Mouse (Mus musculus): ENCODE measurements around the gene Kcnip1.

Gene Kcnip1

GRCm38 (mm10) chr11:33992938-33993337 is at the start of gene Kcnip1:
TSS of gene Kcnip1 (minus strand) at chr11:33993152.
- DNase-seq (ENCODE audit: low spot score) = no peak

GRCm38 (mm10) chr11:34040061-34040460 is 47.1 kb upstream of the Kcnip1 start:
- DNase-seq (ENCODE audit: low spot score) = no peak

- no peak for DNase-seq (ENCODE audit: low spot score)
Observed at GRCm38 (mm10) chr11:34035909-34036658, 43.1 kb upstream of the Kcnip1 start.

GRCm38 (mm10) chr11:34034794-34035193 is 41.8 kb upstream of the Kcnip1 start:
- no peak for DNase-seq (ENCODE audit: low spot score)

- no peak for DNase-seq (ENCODE audit: low spot score)
Observed at GRCm38 (mm10) chr11:34034008-34034505, 41.1 kb upstream of the Kcnip1 start.

GRCm38 (mm10) chr11:34031015-34031805 is 38.3 kb upstream of the Kcnip1 start:
- DNase-seq (ENCODE audit: low spot score) = no peak

GRCm38 (mm10) chr11:34029658-34030057 is 36.7 kb upstream of the Kcnip1 start:
- no peak for DNase-seq (ENCODE audit: low spot score)

- no peak for DNase-seq (ENCODE audit: low spot score)
Observed at GRCm38 (mm10) chr11:34025091-34025490, 32.1 kb upstream of the Kcnip1 start.

GRCm38 (mm10) chr11:34012007-34012652 is 19.2 kb upstream of the Kcnip1 start:
- DNase-seq (ENCODE audit: low spot score) = no peak

GRCm38 (mm10) chr11:34010859-34011172 is 17.9 kb upstream of the Kcnip1 start:
- DNase-seq (ENCODE audit: low spot score) = no peak

- DNase-seq (ENCODE audit: low spot score) = no peak
Observed at GRCm38 (mm10) chr11:34010133-34010858, 17.3 kb upstream of the Kcnip1 start.

- DNase-seq (ENCODE audit: low spot score) = no peak
Observed at GRCm38 (mm10) chr11:34009316-34010087, 16.6 kb upstream of the Kcnip1 start.

GRCm38 (mm10) chr11:34008702-34009101 is 15.8 kb upstream of the Kcnip1 start:
- no peak for DNase-seq (ENCODE audit: low spot score)

- no peak for DNase-seq (ENCODE audit: low spot score)
Observed at GRCm38 (mm10) chr11:34008214-34008613, 15.3 kb upstream of the Kcnip1 start.

GRCm38 (mm10) chr11:34007616-34008015 is 14.7 kb upstream of the Kcnip1 start:
- no peak for DNase-seq (ENCODE audit: low spot score)

GRCm38 (mm10) chr11:34002593-34002965 is 9.6 kb upstream of the Kcnip1 start:
- no peak for DNase-seq (ENCODE audit: low spot score)

- DNase-seq (ENCODE audit: low spot score) = peak; percentile 21
Observed at GRCm38 (mm10) chr11:34001938-34002592, 9.1 kb upstream of the Kcnip1 start.

GRCm38 (mm10) chr11:34000416-34000815 is 7.5 kb upstream of the Kcnip1 start:
- no peak for DNase-seq (ENCODE audit: low spot score)

GRCm38 (mm10) chr11:33998244-33998643 is 5.3 kb upstream of the Kcnip1 start:
- no peak for DNase-seq (ENCODE audit: low spot score)

GRCm38 (mm10) chr11:33993496-33993895 is 544 bp upstream of the Kcnip1 start:
- DNase-seq (ENCODE audit: low spot score) = no peak

- DNase-seq (ENCODE audit: low spot score) = no peak
Observed at GRCm38 (mm10) chr11:33990002-33990401, 3.0 kb downstream of the Kcnip1 start.

Measured in MN1 (cell line).